Mouse (Mus musculus): ENCODE measurements at regions not wholly inside any gene's neighbourhood (a gene's known extent, or its start where the extent isn't known, plus 50 kb on each side); places are given as distances from the start of the nearest gene placed in this dataset.

- no peak overlapping the region for H3K4me3 ChIP-seq
- 82% methylated on average over 3 of the region's 3 CpGs for WGBS
- no peak overlapping the region for H3K9ac ChIP-seq
- no peak overlapping the region for H3K4me2 ChIP-seq (replicated peaks)
- no peaks in the 10 kb centered on the region for H3K4me1 ChIP-seq
- no peak for ATAC-seq (ENCODE audit: low FRiP score, low read depth)
- H3K27me3 ChIP-seq (replicated peaks): no peaks in the 10 kb centered on the region
- H3K27ac ChIP-seq: no peak overlapping the region
- H3K36me3 ChIP-seq: no peaks in the 10 kb centered on the region
- no peaks in the 10 kb centered on the region for H3K9me3 ChIP-seq
Observed at GRCm38 (mm10) chr7:115020023-115020422, 276.5 kb downstream of the Insc start.

GRCm38 (mm10) chr7:115025803-115026202 lies 282.3 kb downstream of the Insc start:
- WGBS: 86% methylated on average over 2 of the region's 2 CpGs
- H3K36me3 ChIP-seq: no peaks in the 10 kb centered on the region
- no peaks in the 10 kb centered on the region for H3K4me1 ChIP-seq
- ATAC-seq (ENCODE audit: low FRiP score, low read depth): no peak
- no peak overlapping the region for H3K9ac ChIP-seq
- no peak overlapping the region for H3K4me3 ChIP-seq
- H3K4me2 ChIP-seq (replicated peaks): no peak overlapping the region
- no peaks in the 10 kb centered on the region for H3K27me3 ChIP-seq (replicated peaks)
- no peaks in the 10 kb centered on the region for H3K9me3 ChIP-seq
- no peak overlapping the region for H3K27ac ChIP-seq

- ATAC-seq (ENCODE audit: low FRiP score, low read depth): no peak
- Histone ChIP-seq H3K4me3 (no peak overlapping the region), H3K4me2 (replicated peaks) (no peak overlapping the region), H3K4me1 (no peaks in the 10 kb centered on the region), H3K9ac (no peak overlapping the region), H3K27me3 (replicated peaks) (no peaks in the 10 kb centered on the region), H3K9me3 (no peaks in the 10 kb centered on the region), H3K36me3 (no peaks in the 10 kb centered on the region), H3K27ac (no peak overlapping the region)
- WGBS: 92% methylated on average over 1 of the region's 1 CpGs
Observed at GRCm38 (mm10) chr7:115027685-115028084, 284.2 kb downstream of the Insc start.

GRCm38 (mm10) chr7:115033987-115034386 lies 290.5 kb downstream of the Insc start:
- ATAC-seq (ENCODE audit: low FRiP score, low read depth): no peak
- H3K27ac ChIP-seq: no peak overlapping the region
- H3K36me3 ChIP-seq: no peaks in the 10 kb centered on the region
- no peak overlapping the region for H3K4me2 ChIP-seq (replicated peaks)
- H3K27me3 ChIP-seq (replicated peaks): no peaks in the 10 kb centered on the region
- H3K4me1 ChIP-seq: no peaks in the 10 kb centered on the region
- H3K9ac ChIP-seq: no peak overlapping the region
- H3K4me3 ChIP-seq: no peak overlapping the region
- WGBS: 71% methylated on average over 4 of the region's 4 CpGs
- no peaks in the 10 kb centered on the region for H3K9me3 ChIP-seq

GRCm38 (mm10) chr7:115055527-115055926 lies 312.0 kb downstream of the Insc start:
- H3K9ac ChIP-seq: no peak overlapping the region
- no peaks in the 10 kb centered on the region for H3K9me3 ChIP-seq
- no peak overlapping the region for H3K4me3 ChIP-seq
- peaks cover 38% of the 10 kb centered on the region for H3K27me3 ChIP-seq (replicated peaks)
- H3K36me3 ChIP-seq: no peaks in the 10 kb centered on the region
- no peak for ATAC-seq (ENCODE audit: low FRiP score, low read depth)
- H3K27ac ChIP-seq: no peak overlapping the region
- H3K4me1 ChIP-seq: peaks cover 11% of the 10 kb centered on the region
- no peak overlapping the region for H3K4me2 ChIP-seq (replicated peaks)

- H3K4me2 ChIP-seq (replicated peaks): 0 out of 2 replicates have a peak overlapping the region, but pooled peaks have one; percentile 7
- no peak overlapping the region for H3K4me3 ChIP-seq
- ATAC-seq (ENCODE audit: low FRiP score, low read depth): peak; percentile 80
- H3K9me3 ChIP-seq: no peaks in the 10 kb centered on the region
- 17% methylated on average over 3 of the region's 3 CpGs for WGBS
- H3K4me1 ChIP-seq: peaks cover 11% of the 10 kb centered on the region
- H3K36me3 ChIP-seq: no peaks in the 10 kb centered on the region
- no peak overlapping the region for H3K27ac ChIP-seq
- H3K9ac ChIP-seq: no peak overlapping the region
- H3K27me3 ChIP-seq (replicated peaks): peaks cover 52% of the 10 kb centered on the region
Observed at GRCm38 (mm10) chr7:115056992-115057645, 313.6 kb downstream of the Insc start.

GRCm38 (mm10) chr7:115057736-115058135 lies 314.2 kb downstream of the Insc start:
- WGBS: 14% methylated on average over 3 of the region's 3 CpGs
- Histone ChIP-seq H3K27me3 (replicated peaks) (peaks cover 58% of the 10 kb centered on the region), H3K4me2 (replicated peaks) (0 out of 2 replicates have a peak overlapping the region, but pooled peaks have one; percentile 7), H3K4me1 (peaks cover 11% of the 10 kb centered on the region), H3K27ac (no peak overlapping the region), H3K36me3 (no peaks in the 10 kb centered on the region), H3K4me3 (no peak overlapping the region), H3K9me3 (no peaks in the 10 kb centered on the region), H3K9ac (no peak overlapping the region)
- ATAC-seq (ENCODE audit: low FRiP score, low read depth): peak; percentile 53; the same call in 1 of the 2 replicates

- H3K9ac ChIP-seq: no peak overlapping the region
- H3K4me1 ChIP-seq: peaks cover 11% of the 10 kb centered on the region
- no peak overlapping the region for H3K4me3 ChIP-seq
- H3K36me3 ChIP-seq: no peaks in the 10 kb centered on the region
- peaks cover 71% of the 10 kb centered on the region for H3K27me3 ChIP-seq (replicated peaks)
- no peaks in the 10 kb centered on the region for H3K9me3 ChIP-seq
- ATAC-seq (ENCODE audit: low FRiP score, low read depth): no peak
- 48% methylated on average over 5 of the region's 5 CpGs for WGBS
- H3K27ac ChIP-seq: no peak overlapping the region
- no peak overlapping the region for H3K4me2 ChIP-seq (replicated peaks)
Observed at GRCm38 (mm10) chr7:115060171-115060570, 316.7 kb downstream of the Insc start.

GRCm38 (mm10) chr7:115062817-115063216 lies 319.3 kb downstream of the Insc start:
- no peak overlapping the region for H3K27ac ChIP-seq
- peaks cover 2% of the 10 kb centered on the region for H3K4me1 ChIP-seq
- WGBS: 60% methylated on average over 3 of the region's 3 CpGs
- peaks cover 62% of the 10 kb centered on the region for H3K27me3 ChIP-seq (replicated peaks)
- no peak overlapping the region for H3K4me2 ChIP-seq (replicated peaks)
- H3K9me3 ChIP-seq: no peaks in the 10 kb centered on the region
- H3K36me3 ChIP-seq: no peaks in the 10 kb centered on the region
- no peak for ATAC-seq (ENCODE audit: low FRiP score, low read depth)
- no peak overlapping the region for H3K4me3 ChIP-seq
- no peak overlapping the region for H3K9ac ChIP-seq

- no peak for ATAC-seq (ENCODE audit: low FRiP score, low read depth)
- H3K4me1 ChIP-seq: no peaks in the 10 kb centered on the region; the same call in 1 of the 2 replicates
- H3K4me2 ChIP-seq (replicated peaks): no peak overlapping the region
- 85% methylated on average over 2 of the region's 2 CpGs for WGBS
- peaks cover 27% of the 10 kb centered on the region for H3K27me3 ChIP-seq (replicated peaks)
- no peaks in the 10 kb centered on the region for H3K36me3 ChIP-seq
- H3K9ac ChIP-seq: no peak overlapping the region
- H3K27ac ChIP-seq: no peak overlapping the region
- H3K9me3 ChIP-seq: no peaks in the 10 kb centered on the region
- H3K4me3 ChIP-seq: no peak overlapping the region
Observed at GRCm38 (mm10) chr7:115067641-115068040, 324.1 kb downstream of the Insc start.

- H3K9ac ChIP-seq: no peak overlapping the region
- ATAC-seq (ENCODE audit: low FRiP score, low read depth): no peak
- 72% methylated on average over 2 of the region's 2 CpGs for WGBS
- H3K36me3 ChIP-seq: no peaks in the 10 kb centered on the region
- 0 out of 2 replicates have a peak, but pooled peaks cover 4% of the 10 kb centered on the region for H3K27me3 ChIP-seq (replicated peaks)
- no peaks in the 10 kb centered on the region for H3K9me3 ChIP-seq
- no peak overlapping the region for H3K4me2 ChIP-seq (replicated peaks)
- H3K4me3 ChIP-seq: no peak overlapping the region
- no peaks in the 10 kb centered on the region for H3K4me1 ChIP-seq
- H3K27ac ChIP-seq: no peak overlapping the region
Observed at GRCm38 (mm10) chr7:115073406-115073805, 329.9 kb downstream of the Insc start.

- Histone ChIP-seq H3K9me3 (no peaks in the 10 kb centered on the region), H3K4me1 (no peaks in the 10 kb centered on the region), H3K9ac (no peak overlapping the region), H3K4me3 (no peak overlapping the region), H3K27ac (no peak overlapping the region), H3K4me2 (replicated peaks) (no peak overlapping the region), H3K27me3 (replicated peaks) (no peaks in the 10 kb centered on the region), H3K36me3 (no peaks in the 10 kb centered on the region)
- ATAC-seq (ENCODE audit: low FRiP score, low read depth): no peak
- 88% methylated on average over 4 of the region's 4 CpGs for WGBS
Observed at GRCm38 (mm10) chr7:115076781-115077180, 333.3 kb downstream of the Insc start.

- no peak overlapping the region for H3K9ac ChIP-seq
- no peaks in the 10 kb centered on the region for H3K27me3 ChIP-seq (replicated peaks)
- 83% methylated on average over 3 of the region's 3 CpGs for WGBS
- ATAC-seq (ENCODE audit: low FRiP score, low read depth): no peak
- no peak overlapping the region for H3K4me3 ChIP-seq
- H3K27ac ChIP-seq: no peak overlapping the region
- no peaks in the 10 kb centered on the region for H3K36me3 ChIP-seq
- no peaks in the 10 kb centered on the region for H3K4me1 ChIP-seq
- no peak overlapping the region for H3K4me2 ChIP-seq (replicated peaks)
- H3K9me3 ChIP-seq: no peaks in the 10 kb centered on the region
Observed at GRCm38 (mm10) chr7:115084711-115085380, 341.4 kb downstream of the Insc start.

All from neural tube, embryonic 12.5 days (tissue).